In the genomic region with DNA sequence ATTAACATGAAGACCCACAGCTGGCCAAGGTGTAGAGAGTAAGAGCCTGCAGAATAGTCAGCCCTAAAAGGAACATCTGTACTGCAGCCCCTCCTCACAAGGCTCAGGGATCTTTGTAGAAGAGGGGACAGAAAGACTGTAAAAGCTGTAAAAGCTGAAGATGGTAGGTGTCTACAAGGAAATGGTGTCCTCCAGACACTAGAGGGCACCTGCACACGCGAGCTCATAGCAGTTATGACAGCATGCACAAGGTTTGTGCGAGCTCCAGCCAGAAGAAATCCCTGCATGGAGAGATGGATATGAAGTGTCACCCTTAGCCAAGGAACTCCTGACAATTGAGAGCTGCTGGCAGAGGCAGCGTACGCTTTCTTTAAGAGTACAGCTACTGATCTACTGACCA, we compare ENCODE assay signal across 14 mouse cellular contexts. TPM values are rescaled to one million over a fixed set of nuclear protein-coding genes. Genes with fewer than 3 reads are reported as not detected.
DNase-seq lines count a peak whose midpoint lies in the region; ATAC-seq and TF ChIP-seq lines count a peak whose summit lies in the region.
"Had no signal": no experiment of that assay in that cellular context is flagged by ENCODE, and none has a peak within 500 bp of the region (broad histone marks: within the 10 kb centered on the region; RNA-seq: fewer than 3 reads in every experiment).

No protein-coding gene starts in this region.

- peak; percentile 45 for TF ChIP-seq CTCF in heart, postnatal 0 days (IDR thresholded peaks at IDR 0.05; ENCODE audit: low read depth)

- no peak for ATAC-seq in heart, postnatal 0 days (ENCODE audit: insufficient read depth, low read depth)
- no peak for ATAC-seq in midbrain, embryonic 14.5 days (ENCODE audit: low FRiP score, low TSS enrichment)
- ATAC-seq in megakaryocyte-erythroid progenitor cell, adult 5-6 weeks (replicated peaks; ENCODE audit: low FRiP score, low TSS enrichment, poor library complexity, severe bottlenecking), result 0 out of 2 replicates have a peak, but pooled peaks have one; percentile 34

- no peak for DNase-seq in heart, postnatal 0 days (ENCODE audit: low spot score)
- no peak for DNase-seq in heart, postnatal 4 days
- DNase-seq in midbrain, embryonic 14.5 days, result peak; percentile 2
- DNase-seq in midbrain, embryonic 10.5 days (ENCODE audit: low spot score), result no peak
- peak; percentile 6 for DNase-seq in MEL-GATA-1-ER (ENCODE audit: extremely low read depth, low read depth)
- DNase-seq in urinary bladder, postnatal 25 days (ENCODE audit: low spot score), result no peak
- no peak for DNase-seq in right cerebral cortex, postnatal 4 days
- DNase-seq: adrenal gland, adult 8-10 months; thymus, postnatal 36 days had no signal

- no peak overlapping the region for H3K9ac ChIP-seq in heart, postnatal 0 days (replicated peaks; ENCODE audit: low read depth, low read length)
- H3K9ac ChIP-seq in midbrain, embryonic 14.5 days (replicated peaks; ENCODE audit: low read length), result no peak overlapping the region
- H3K9ac ChIP-seq: embryonic facial prominence, embryonic 15.5 days; heart, embryonic 12.5 days; hindbrain, embryonic 14.5 days; lung, embryonic 15.5 days had no signal

- no peak for TF ChIP-seq EP300 in heart, postnatal 0 days (IDR thresholded peaks at IDR 0.05; ENCODE audit: low read depth)

- H3K36me3 ChIP-seq in heart, postnatal 0 days (replicated peaks; ENCODE audit: control insufficient read depth, insufficient read depth, low read length), result no peaks in the 10 kb centered on the region
- H3K36me3 ChIP-seq in midbrain, embryonic 14.5 days (ENCODE audit: control insufficient read depth, insufficient read depth, low read length), result no peaks in the 10 kb centered on the region
- H3K36me3 ChIP-seq in midbrain, embryonic 10.5 days, result no peaks in the 10 kb centered on the region
- H3K36me3 ChIP-seq: embryonic facial prominence, embryonic 15.5 days; heart, embryonic 12.5 days; lung, embryonic 15.5 days had no signal

- H3K4me2 ChIP-seq in heart, postnatal 0 days (ENCODE audit: low read depth, low read length), result no peak overlapping the region
- H3K4me2 ChIP-seq in midbrain, embryonic 14.5 days (ENCODE audit: low read length), result no peak overlapping the region
- H3K4me2 ChIP-seq: embryonic facial prominence, embryonic 15.5 days; heart, embryonic 12.5 days; hindbrain, embryonic 14.5 days; lung, embryonic 15.5 days had no signal

- no peaks in the 10 kb centered on the region for H3K9me3 ChIP-seq in heart, postnatal 0 days (replicated peaks; ENCODE audit: control insufficient read depth, low read length)
- H3K9me3 ChIP-seq in midbrain, embryonic 14.5 days (ENCODE audit: control insufficient read depth, low read length), result no peaks in the 10 kb centered on the region
- H3K9me3 ChIP-seq in midbrain, embryonic 10.5 days (replicated peaks), result no peaks in the 10 kb centered on the region
- H3K9me3 ChIP-seq: embryonic facial prominence, embryonic 15.5 days; heart, embryonic 12.5 days; lung, embryonic 15.5 days had no signal

- 0 out of 2 replicates have a peak, but pooled peaks cover 3% of the 10 kb centered on the region for H3K4me1 ChIP-seq in heart, postnatal 0 days (ENCODE audit: control insufficient read depth, insufficient read depth)
- no peaks in the 10 kb centered on the region for H3K4me1 ChIP-seq in midbrain, embryonic 14.5 days (ENCODE audit: control insufficient read depth, insufficient read depth, low read length)
- H3K4me1 ChIP-seq in midbrain, embryonic 10.5 days, result peaks cover 9% of the 10 kb centered on the region
- H3K4me1 ChIP-seq: embryonic facial prominence, embryonic 15.5 days; heart, embryonic 12.5 days had no signal

- H3K4me3 ChIP-seq in heart, postnatal 0 days (ENCODE audit: low read depth, low read length), result no peak overlapping the region
- no peak overlapping the region for H3K4me3 ChIP-seq in midbrain, embryonic 14.5 days (replicated peaks; ENCODE audit: low read depth, low read length)
- H3K4me3 ChIP-seq in midbrain, embryonic 10.5 days, result no peak overlapping the region
- H3K4me3 ChIP-seq: embryonic facial prominence, embryonic 15.5 days; heart, embryonic 12.5 days; lung, embryonic 15.5 days had no signal

- WGBS in heart, postnatal 0 days, result 62% methylated on average over 5 of the region's 5 CpGs
- 66% methylated on average over 5 of the region's 5 CpGs for WGBS in midbrain, embryonic 14.5 days
- WGBS in midbrain, embryonic 10.5 days, result 57% methylated on average over 5 of the region's 5 CpGs

- no peaks in the 10 kb centered on the region for H3K27me3 ChIP-seq in heart, postnatal 0 days (ENCODE audit: control insufficient read depth, insufficient read depth, low read length)
- no peaks in the 10 kb centered on the region for H3K27me3 ChIP-seq in midbrain, embryonic 14.5 days (ENCODE audit: control insufficient read depth, insufficient read depth, low read length)
- peaks cover 12% of the 10 kb centered on the region for H3K27me3 ChIP-seq in midbrain, embryonic 10.5 days (ENCODE audit: low read depth, poor library complexity, severe bottlenecking)
- H3K27me3 ChIP-seq: embryonic facial prominence, embryonic 15.5 days; heart, embryonic 12.5 days; lung, embryonic 15.5 days had no signal

- H3K27ac ChIP-seq in heart, postnatal 0 days (ENCODE audit: low read depth), result no peak overlapping the region
- no peak overlapping the region for H3K27ac ChIP-seq in midbrain, embryonic 14.5 days (replicated peaks; ENCODE audit: low read depth, low read length)
- no peak overlapping the region for H3K27ac ChIP-seq in midbrain, embryonic 10.5 days (replicated peaks)
- H3K27ac ChIP-seq: embryonic facial prominence, embryonic 15.5 days; hindbrain, embryonic 14.5 days; lung, embryonic 15.5 days had no signal

RNA-seq across cellular contexts. Expression of a gene that starts 56.4 kb away (rescaled TPM):
- total RNA-seq in heart, postnatal 0 days (2014; rRNA removed; ENCODE audit: low replicate concordance), result 27.0 and 33.4 TPM in 2 replicates
- 15.2 and 15.4 TPM in 2 replicates for polyA plus RNA-seq in heart, postnatal 0 days (2015; fragmentation: Nextera tagmentation; extraction: Ambion mirVana)
- 10 to 100 TPM; 34.3 to 37.9 TPM for total RNA-seq in heart, postnatal 4 days (2021)
- 73.3 and 85.3 TPM in 2 replicates for polyA plus RNA-seq in midbrain, embryonic 14.5 days (2014; fragmentation: Nextera tagmentation; extraction: Ambion mirVana)
- polyA plus RNA-seq in midbrain, embryonic 10.5 days (2016; fragmentation: Nextera tagmentation; extraction: Ambion mirVana), result 39.9 and 46.3 TPM in 2 replicates
- total RNA-seq in megakaryocyte-erythroid progenitor cell, adult 5-6 weeks (2014; fragmentation: Nextera tagmentation), result 40.8 and 54.2 TPM in 2 replicates
- 53.7 and 54.1 TPM in 2 replicates for total RNA-seq in megakaryocyte-erythroid progenitor cell, adult 5-6 weeks (2017)

Comparison
In these comparisons a context has a peak if more than half of its experiments do, and no peak if none do; other contexts are left out.
1. DNase-seq: peak in midbrain, embryonic 14.5 days (single experiment) and MEL-GATA-1-ER (single experiment); none in heart, postnatal 0 days (single experiment), heart, postnatal 4 days (single experiment), midbrain, embryonic 10.5 days (single experiment), urinary bladder, postnatal 25 days (single experiment) and right cerebral cortex, postnatal 4 days (single experiment).